Comparison of ENCODE assay signal across 14 mouse cellular contexts in the genomic region with DNA sequence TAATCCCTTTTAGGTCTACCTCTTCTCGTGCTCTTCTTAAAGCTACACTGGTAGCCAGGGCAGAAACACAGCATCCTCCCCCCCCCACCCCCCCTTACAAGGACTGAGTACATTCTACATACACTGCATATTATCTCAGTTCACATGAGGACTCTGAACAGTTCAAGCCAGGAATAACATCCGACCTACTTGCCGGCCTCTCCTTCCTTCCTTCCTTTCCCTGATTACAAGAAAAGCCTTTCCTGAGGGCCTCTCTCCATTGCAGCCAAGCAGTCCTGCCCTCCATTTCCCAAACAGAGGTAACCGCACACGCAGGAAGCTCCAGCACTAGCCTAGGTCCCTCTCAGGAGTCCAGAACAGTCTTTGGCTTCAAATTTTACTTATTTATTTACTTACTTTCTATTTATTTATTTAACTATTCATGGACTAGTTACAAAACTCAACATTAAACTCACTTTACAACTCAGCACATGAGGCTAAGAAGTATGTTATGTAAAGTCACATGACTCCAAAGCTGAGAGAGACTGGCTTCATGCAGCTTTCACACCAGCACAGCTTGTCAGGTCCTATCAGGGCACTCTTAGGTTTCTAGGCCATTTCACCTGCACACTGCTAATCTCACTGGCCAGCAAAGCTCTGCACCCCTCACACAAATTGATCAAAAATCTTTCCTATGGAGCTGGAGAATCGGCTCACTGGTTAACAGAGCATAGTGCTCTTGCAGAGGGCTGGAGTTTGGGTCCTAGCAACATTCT.
DNase-seq lines count a peak whose midpoint lies in the region; ATAC-seq and TF ChIP-seq lines count a peak whose summit lies in the region.
"Had no signal": no experiment of that assay in that cellular context is flagged by ENCODE, and none has a peak within 500 bp of the region (broad histone marks: within the 10 kb centered on the region; RNA-seq: fewer than 3 reads in every experiment).

No protein-coding gene starts in this region.

- no peak overlapping the region for H3K4me3 ChIP-seq in layer of hippocampus, adult 2 months
- H3K4me3 ChIP-seq in heart, embryonic 11.5 days (ENCODE audit: low read depth, low read length), result no peak overlapping the region
- H3K4me3 ChIP-seq in intestine, embryonic 16.5 days (ENCODE audit: low read length), result no peak overlapping the region
- H3K4me3 ChIP-seq: forebrain, embryonic 15.5 days; hindbrain, embryonic 12.5 days; midbrain, embryonic 13.5 days had no signal

- 36% methylated on average over 6 of the region's 6 CpGs for WGBS in heart, embryonic 11.5 days (ENCODE audit: insufficient replicate concordance)
- WGBS in intestine, embryonic 16.5 days, result 59% methylated on average over 6 of the region's 6 CpGs

- H3K9me3 ChIP-seq in heart, embryonic 11.5 days (replicated peaks; ENCODE audit: control insufficient read depth, low read length), result no peaks in the 10 kb centered on the region
- no peaks in the 10 kb centered on the region for H3K9me3 ChIP-seq in intestine, embryonic 16.5 days (ENCODE audit: control insufficient read depth, low read length)
- H3K9me3 ChIP-seq: forebrain, embryonic 15.5 days; hindbrain, embryonic 12.5 days; midbrain, embryonic 13.5 days had no signal

- no peaks in the 10 kb centered on the region for H3K27me3 ChIP-seq in heart, embryonic 11.5 days (ENCODE audit: control insufficient read depth, insufficient read depth, low read length)
- no peaks in the 10 kb centered on the region for H3K27me3 ChIP-seq in intestine, embryonic 16.5 days (replicated peaks; ENCODE audit: control insufficient read depth, insufficient read depth, low read length)
- H3K27me3 ChIP-seq: forebrain, embryonic 15.5 days; hindbrain, embryonic 12.5 days; midbrain, embryonic 13.5 days had no signal

- H3K27ac ChIP-seq in layer of hippocampus, adult 2 months, result 0 out of 2 replicates have a peak overlapping the region, but pooled peaks have one; percentile 23
- H3K27ac ChIP-seq in heart, embryonic 11.5 days (ENCODE audit: low read depth, low read length), result no peak overlapping the region
- no peak overlapping the region for H3K27ac ChIP-seq in intestine, embryonic 16.5 days (ENCODE audit: low read length)
- H3K27ac ChIP-seq: forebrain, embryonic 15.5 days; hindbrain, embryonic 12.5 days; midbrain, embryonic 13.5 days had no signal

- DNase-seq in layer of hippocampus, adult 2 months (ENCODE audit: low spot score in 2 of 2), result no peak
- DNase-seq in layer of hippocampus, postnatal 25 days (ENCODE audit: extremely low spot score in 1 of 2, low spot score in 1 of 2), result no peak
- peak; percentile 48 for DNase-seq in lung, postnatal 36 days
- DNase-seq in yolk sac, embryonic 10.5 days (ENCODE audit: low spot score), result no peak
- no peak for DNase-seq in MN1 (ENCODE audit: low spot score)
- DNase-seq: kidney, postnatal 25 days; left cerebral cortex, postnatal 4 days; thymus, postnatal 14 days had no signal

- peak; percentile 77 for ATAC-seq in heart, embryonic 11.5 days (replicated peaks; ENCODE audit: insufficient number of reproducible peaks, low FRiP score, low TSS enrichment)
- ATAC-seq in intestine, embryonic 16.5 days, result peak; percentile 65
- no peak for ATAC-seq in frontal cortex, adult (ENCODE audit: low TSS enrichment)
- ATAC-seq: forebrain, embryonic 15.5 days; midbrain, embryonic 13.5 days had no signal

- peaks cover 27% of the 10 kb centered on the region for H3K4me1 ChIP-seq in heart, embryonic 11.5 days (ENCODE audit: control insufficient read depth, insufficient read depth, low read length)
- H3K4me1 ChIP-seq in intestine, embryonic 16.5 days (ENCODE audit: control insufficient read depth, insufficient read depth, low read length), result peaks cover 17% of the 10 kb centered on the region

- no peak for TF ChIP-seq CTCF in layer of hippocampus, adult 2 months (conservative IDR thresholded peaks at IDR 0.05)

- H3K9ac ChIP-seq in heart, embryonic 11.5 days (ENCODE audit: low read depth, low read length), result no peak overlapping the region
- no peak overlapping the region for H3K9ac ChIP-seq in intestine, embryonic 16.5 days (ENCODE audit: low read depth, low read length)
- H3K9ac ChIP-seq: forebrain, embryonic 15.5 days; hindbrain, embryonic 12.5 days; midbrain, embryonic 13.5 days had no signal

- no peaks in the 10 kb centered on the region for H3K36me3 ChIP-seq in heart, embryonic 11.5 days (ENCODE audit: control insufficient read depth, insufficient read depth, low read length)
- no peaks in the 10 kb centered on the region for H3K36me3 ChIP-seq in intestine, embryonic 16.5 days (ENCODE audit: control insufficient read depth, insufficient read depth, low read length)
- H3K36me3 ChIP-seq: forebrain, embryonic 15.5 days; hindbrain, embryonic 12.5 days; midbrain, embryonic 13.5 days had no signal

- H3K4me2 ChIP-seq in heart, embryonic 11.5 days, result 0 out of 2 replicates have a peak overlapping the region, but pooled peaks have one; percentile 2
- no peak overlapping the region for H3K4me2 ChIP-seq in intestine, embryonic 16.5 days (ENCODE audit: low read depth, low read length)
- H3K4me2 ChIP-seq: forebrain, embryonic 15.5 days; hindbrain, embryonic 12.5 days; midbrain, embryonic 13.5 days had no signal
